Mouse (Mus musculus) neutrophil, adult 83 days (primary cell): ENCODE results near the gene Olfr469. TPM values are rescaled to one million over a fixed set of nuclear protein-coding genes. Genes with fewer than 3 reads are reported as not detected.

Source experiments
- total RNA-seq, 2 experiments: library from RNA; stranded (reverse); gene quantifications; one replicate each; pipeline ENCODE4 v1.2.4; 2023

Gene Olfr469
- total RNA-seq, result not detected

DNA sequence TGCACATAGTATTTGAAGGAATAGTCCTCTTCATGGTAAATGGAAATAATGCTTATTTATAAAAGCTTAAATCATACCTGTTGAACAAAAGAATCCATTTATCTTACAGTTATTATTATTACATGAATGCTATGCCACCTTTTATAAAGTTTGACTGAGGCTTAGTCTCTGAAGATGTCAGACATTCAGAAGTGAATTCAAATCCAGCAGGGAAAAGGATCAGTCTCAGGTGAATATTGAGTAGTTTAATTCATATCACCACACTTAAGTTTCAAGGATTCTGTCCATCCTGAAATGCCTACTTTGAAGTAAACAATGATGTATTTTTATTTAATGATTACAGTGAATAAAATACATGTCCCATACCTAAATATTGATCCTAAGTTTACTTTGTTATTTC lies at the start of gene Olfr469:
Olfr469 (minus strand) TSS at position 101 of the 400 bp plus-strand sequence.

GRCm38 (mm10) chr7:107847390-107847789 lies 22.0 kb upstream of the Olfr469 start, which contains the start of gene Olfr470:
Olfr470 (minus strand) TSS chr7:107847490.

GRCm38 (mm10) chr7:107811963-107812362 lies 13.4 kb downstream of the Olfr469 start, which contains the start of gene Olfr467:
Olfr467 (plus strand) TSS chr7:107812263.

GRCm38 (mm10) chr7:107801108-107801507 lies 24.2 kb downstream of the Olfr469 start, which contains the start of gene Ovch2:
Ovch2 (minus strand) TSS chr7:107801208.

Other genes starting within 250 kb of the Olfr469 start
- 10 to 100 TPM; 12.4 to 15.7 TPM for gene Ppfibp2, start 230.3 kb downstream of the Olfr469 start, total RNA-seq
- not detected for gene 5330417H12Rik, start 200.4 kb downstream of the Olfr469 start, total RNA-seq
- gene Cyb5r2, start 67.5 kb downstream of the Olfr469 start, total RNA-seq, result not detected
- not detected for gene Ovch2, start 24.3 kb downstream of the Olfr469 start, total RNA-seq
- not detected for gene Olfr467, start 13.3 kb downstream of the Olfr469 start, total RNA-seq
- gene Olfr470, start 21.9 kb upstream of the Olfr469 start, total RNA-seq, result not detected
- not detected for gene Olfr472, start 72.4 kb upstream of the Olfr469 start, total RNA-seq
- gene Olfr473, start 104.9 kb upstream of the Olfr469 start, total RNA-seq, result not detected
- not detected for gene Olfr474, start 129.1 kb upstream of the Olfr469 start, total RNA-seq
- not detected for gene Olfr476, start 139.3 kb upstream of the Olfr469 start, total RNA-seq
- gene Olfr477, start 161.2 kb upstream of the Olfr469 start, total RNA-seq, result not detected
- gene Olfr478, start 208.4 kb upstream of the Olfr469 start, total RNA-seq, result not detected
- gene Olfr479, start 225.2 kb upstream of the Olfr469 start, total RNA-seq, result not detected
- not detected for gene Olfr480, start 241.8 kb upstream of the Olfr469 start, total RNA-seq